Mouse (Mus musculus): ENCODE measurements around the gene Zdhhc18. TPM values are rescaled to one million over a fixed set of nuclear protein-coding genes. Genes with fewer than 3 reads are reported as not detected.

Zdhhc18 gene
- polyA plus RNA-seq, 1 experiment from 2014 or later: 3.1 TPM

GRCm38 (mm10) chr4:133631071-133631768, 18.7 kb downstream of the Zdhhc18 start:
- Histone ChIP-seq H3K27me3 (replicated peaks; ENCODE audit: control insufficient read depth, insufficient read depth, low read length) (no peaks in the 10 kb centered on the region), H3K36me3 (ENCODE audit: control insufficient read depth, insufficient read depth, low read length) (peaks cover 4% of the 10 kb centered on the region; the same call in 1 of the 2 replicates), H3K9me3 (ENCODE audit: control insufficient read depth, low read length) (no peaks in the 10 kb centered on the region), H3K4me3 (ENCODE audit: low read depth, low read length) (no peak overlapping the region), H3K4me1 (replicated peaks; ENCODE audit: control insufficient read depth, insufficient read depth, low read length) (peaks cover 17% of the 10 kb centered on the region), H3K4me2 (peak overlapping the region; percentile 98), H3K9ac (ENCODE audit: low read depth, low read length) (no peak overlapping the region), H3K27ac (ENCODE audit: low read depth, low read length) (no peak overlapping the region; the same call in 1 of the 2 replicates)
- DNase-seq (ENCODE audit: low spot score) (no peak), ATAC-seq (replicated peaks; ENCODE audit: low FRiP score) (no peak)
- WGBS: 70% methylated on average over 14 of the region's 14 CpGs

GRCm38 (mm10) chr4:133630326-133630920, 19.5 kb downstream of the Zdhhc18 start:
- no peak for ATAC-seq (replicated peaks; ENCODE audit: low FRiP score)
- no peak overlapping the region for H3K4me3 ChIP-seq (ENCODE audit: low read depth, low read length)
- H3K27me3 ChIP-seq (replicated peaks; ENCODE audit: control insufficient read depth, insufficient read depth, low read length): no peaks in the 10 kb centered on the region
- H3K36me3 ChIP-seq (ENCODE audit: control insufficient read depth, insufficient read depth, low read length): peaks cover 4% of the 10 kb centered on the region; the same call in 1 of the 2 replicates
- WGBS: 89% methylated on average over 8 of the region's 8 CpGs
- H3K4me1 ChIP-seq (replicated peaks; ENCODE audit: control insufficient read depth, insufficient read depth, low read length): peaks cover 24% of the 10 kb centered on the region
- DNase-seq (ENCODE audit: low spot score): no peak
- no peak overlapping the region; the same call in 1 of the 2 replicates for H3K27ac ChIP-seq (ENCODE audit: low read depth, low read length)
- H3K9ac ChIP-seq (ENCODE audit: low read depth, low read length): no peak overlapping the region
- no peak overlapping the region for H3K4me2 ChIP-seq
- no peaks in the 10 kb centered on the region for H3K9me3 ChIP-seq (ENCODE audit: control insufficient read depth, low read length)

- H3K4me1 ChIP-seq (replicated peaks; ENCODE audit: control insufficient read depth, insufficient read depth, low read length): peaks cover 34% of the 10 kb centered on the region
Observed at GRCm38 (mm10) chr4:133629191-133629590, 20.8 kb downstream of the Zdhhc18 start.

GRCm38 (mm10) chr4:133628517-133628916, 21.4 kb downstream of the Zdhhc18 start:
- Histone ChIP-seq H3K4me1 (replicated peaks; ENCODE audit: control insufficient read depth, insufficient read depth, low read length) (peaks cover 30% of the 10 kb centered on the region), H3K4me2 (no peak overlapping the region), H3K9ac (ENCODE audit: low read depth, low read length) (no peak overlapping the region), H3K27me3 (replicated peaks; ENCODE audit: control insufficient read depth, insufficient read depth, low read length) (no peaks in the 10 kb centered on the region), H3K36me3 (ENCODE audit: control insufficient read depth, insufficient read depth, low read length) (peaks cover 4% of the 10 kb centered on the region; the same call in 1 of the 2 replicates), H3K9me3 (ENCODE audit: control insufficient read depth, low read length) (no peaks in the 10 kb centered on the region), H3K4me3 (ENCODE audit: low read depth, low read length) (no peak overlapping the region), H3K27ac (ENCODE audit: low read depth, low read length) (no peak overlapping the region)
- no peak for DNase-seq (ENCODE audit: low spot score)
- no peak for ATAC-seq (replicated peaks; ENCODE audit: low FRiP score)
- WGBS: 72% methylated on average over 2 of the region's 2 CpGs

More at GRCm38 (mm10) chr4:133629191-133629590, 20.8 kb downstream of the Zdhhc18 start:
- Histone ChIP-seq H3K27ac (ENCODE audit: low read depth, low read length) (no peak overlapping the region), H3K4me2 (no peak overlapping the region), H3K9me3 (ENCODE audit: control insufficient read depth, low read length) (no peaks in the 10 kb centered on the region), H3K4me3 (ENCODE audit: low read depth, low read length) (no peak overlapping the region), H3K9ac (ENCODE audit: low read depth, low read length) (no peak overlapping the region), H3K27me3 (replicated peaks; ENCODE audit: control insufficient read depth, insufficient read depth, low read length) (no peaks in the 10 kb centered on the region), H3K36me3 (ENCODE audit: control insufficient read depth, insufficient read depth, low read length) (peaks cover 4% of the 10 kb centered on the region; the same call in 1 of the 2 replicates)
- DNase-seq (ENCODE audit: low spot score) (no peak), ATAC-seq (replicated peaks; ENCODE audit: low FRiP score) (no peak)
- 75% methylated on average over 7 of the region's 7 CpGs for WGBS

GRCm38 (mm10) chr4:133627039-133627438, 22.9 kb downstream of the Zdhhc18 start:
- no peak overlapping the region for H3K9ac ChIP-seq (ENCODE audit: low read depth, low read length)
- H3K27me3 ChIP-seq (replicated peaks; ENCODE audit: control insufficient read depth, insufficient read depth, low read length): no peaks in the 10 kb centered on the region
- H3K4me3 ChIP-seq (ENCODE audit: low read depth, low read length): no peak overlapping the region
- no peak for ATAC-seq (replicated peaks; ENCODE audit: low FRiP score)
- H3K36me3 ChIP-seq (ENCODE audit: control insufficient read depth, insufficient read depth, low read length): peaks cover 4% of the 10 kb centered on the region; the same call in 1 of the 2 replicates
- DNase-seq (ENCODE audit: low spot score): no peak
- H3K9me3 ChIP-seq (ENCODE audit: control insufficient read depth, low read length): no peaks in the 10 kb centered on the region
- WGBS: 91% methylated on average over 14 of the region's 14 CpGs
- peaks cover 26% of the 10 kb centered on the region for H3K4me1 ChIP-seq (replicated peaks; ENCODE audit: control insufficient read depth, insufficient read depth, low read length)
- H3K4me2 ChIP-seq: no peak overlapping the region
- H3K27ac ChIP-seq (ENCODE audit: low read depth, low read length): no peak overlapping the region

- no peak overlapping the region for H3K9ac ChIP-seq (ENCODE audit: low read depth, low read length)
- no peak for DNase-seq (ENCODE audit: low spot score)
- no peak for ATAC-seq (replicated peaks; ENCODE audit: low FRiP score)
- H3K9me3 ChIP-seq (ENCODE audit: control insufficient read depth, low read length): no peaks in the 10 kb centered on the region
- peaks cover 22% of the 10 kb centered on the region for H3K4me1 ChIP-seq (replicated peaks; ENCODE audit: control insufficient read depth, insufficient read depth, low read length)
- WGBS: 85% methylated on average over 9 of the region's 9 CpGs
- H3K4me3 ChIP-seq (ENCODE audit: low read depth, low read length): no peak overlapping the region
- H3K27ac ChIP-seq (ENCODE audit: low read depth, low read length): no peak overlapping the region; the same call in 1 of the 2 replicates
- H3K4me2 ChIP-seq: no peak overlapping the region
- H3K36me3 ChIP-seq (ENCODE audit: control insufficient read depth, insufficient read depth, low read length): peaks cover 4% of the 10 kb centered on the region; the same call in 1 of the 2 replicates
- H3K27me3 ChIP-seq (replicated peaks; ENCODE audit: control insufficient read depth, insufficient read depth, low read length): no peaks in the 10 kb centered on the region
Observed at GRCm38 (mm10) chr4:133626621-133627020, 23.3 kb downstream of the Zdhhc18 start.

- Histone ChIP-seq H3K9ac (ENCODE audit: low read depth, low read length) (no peak overlapping the region), H3K4me3 (ENCODE audit: low read depth, low read length) (no peak overlapping the region), H3K36me3 (ENCODE audit: control insufficient read depth, insufficient read depth, low read length) (peaks cover 4% of the 10 kb centered on the region; the same call in 1 of the 2 replicates), H3K27me3 (replicated peaks; ENCODE audit: control insufficient read depth, insufficient read depth, low read length) (no peaks in the 10 kb centered on the region), H3K9me3 (ENCODE audit: control insufficient read depth, low read length) (no peaks in the 10 kb centered on the region), H3K4me2 (no peak overlapping the region), H3K4me1 (replicated peaks; ENCODE audit: control insufficient read depth, insufficient read depth, low read length) (peaks cover 22% of the 10 kb centered on the region), H3K27ac (ENCODE audit: low read depth, low read length) (peak overlapping the region; percentile 23; the same call in 1 of the 2 replicates)
- ATAC-seq (replicated peaks; ENCODE audit: low FRiP score) (no peak; the same call in 1 of the 2 replicates), DNase-seq (ENCODE audit: low spot score) (no peak)
- WGBS: 55% methylated on average over 5 of the region's 5 CpGs
Observed at GRCm38 (mm10) chr4:133626221-133626620, 23.7 kb downstream of the Zdhhc18 start.

- H3K36me3 ChIP-seq (ENCODE audit: control insufficient read depth, insufficient read depth, low read length): peaks cover 4% of the 10 kb centered on the region; the same call in 1 of the 2 replicates
- DNase-seq (ENCODE audit: low spot score) (no peak), ATAC-seq (replicated peaks; ENCODE audit: low FRiP score) (peak; percentile 35; the same call in 1 of the 2 replicates)
- H3K27me3 ChIP-seq (replicated peaks; ENCODE audit: control insufficient read depth, insufficient read depth, low read length): no peaks in the 10 kb centered on the region
- H3K9ac ChIP-seq (ENCODE audit: low read depth, low read length): 0 out of 2 replicates have a peak overlapping the region, but pooled peaks have one; percentile 7
- 42% methylated on average over 11 of the region's 11 CpGs for WGBS
- H3K4me1 ChIP-seq (replicated peaks; ENCODE audit: control insufficient read depth, insufficient read depth, low read length): peaks cover 20% of the 10 kb centered on the region
- H3K4me3 ChIP-seq (ENCODE audit: low read depth, low read length): no peak overlapping the region
- no peaks in the 10 kb centered on the region for H3K9me3 ChIP-seq (ENCODE audit: control insufficient read depth, low read length)
- peak overlapping the region; percentile 23; the same call in 1 of the 2 replicates for H3K27ac ChIP-seq (ENCODE audit: low read depth, low read length)
- H3K4me2 ChIP-seq: no peak overlapping the region
Observed at GRCm38 (mm10) chr4:133625621-133626071, 24.3 kb downstream of the Zdhhc18 start.

Data from liver, embryonic 11.5 days (tissue).